Mouse (Mus musculus) forebrain, embryonic 14.5 days (tissue): ENCODE results near the gene Per2. TPM values are rescaled to one million over a fixed set of nuclear protein-coding genes. Genes with fewer than 3 reads are reported as not detected.

Experiments
- ATAC-seq: fragments of 200-750 bp; cut with Nextera tagmentation; 2 replicates; pipeline ENCODE4 v1.8.0; 2017; ENCODE audit warnings: mild to moderate bottlenecking, moderate library complexity
- DNase-seq: peaks from one replicate; pipeline ENCODE4 v3.0.0-alpha.2; 2015; ENCODE audit warnings: low spot score
- H3K27ac ChIP-seq: fragments of 300-500 bp; sonication (generic); 2 replicates; pipeline ENCODE4 v1.5.1; 2014; ENCODE audit warnings: low read depth, mild to moderate bottlenecking, control low read depth, low read length, moderate library complexity
- H3K27me3 ChIP-seq: fragments of 300-500 bp; sonication (generic); replicated peaks from 2 replicates; pipeline ENCODE4 v1.6.1; 2014; ENCODE audit warnings: low read length, control low read depth, mixed read lengths; ENCODE audit not compliant: control insufficient read depth, insufficient read depth
- H3K36me3 ChIP-seq: fragments of 300-500 bp; sonication (generic); 2 replicates; pipeline ENCODE4 v1.6.1; 2014; ENCODE audit warnings: low read length, control low read depth; ENCODE audit not compliant: control insufficient read depth, insufficient read depth
- H3K4me1 ChIP-seq: fragments of 300-500 bp; sonication (generic); 2 replicates; pipeline ENCODE4 v1.6.1; 2014; ENCODE audit warnings: antibody characterized with exemption, low read length, control low read depth; ENCODE audit not compliant: control insufficient read depth, insufficient read depth
- H3K4me2 ChIP-seq: fragments of 300-500 bp; sonication (generic); 2 replicates; pipeline ENCODE4 v1.6.1; 2014; ENCODE audit warnings: mild to moderate bottlenecking, control low read depth, low read length
- H3K4me3 ChIP-seq: fragments of 300-500 bp; sonication (generic); 2 replicates; pipeline ENCODE4 v1.5.1; 2014; ENCODE audit warnings: low read depth, low read length, control low read depth
- H3K9ac ChIP-seq: fragments of 300-500 bp; sonication (generic); 2 replicates; pipeline ENCODE4 v1.6.1; 2014; ENCODE audit warnings: mild to moderate bottlenecking, low read length, control low read depth, moderate library complexity
- H3K9me3 ChIP-seq: fragments of 300-500 bp; sonication (generic); replicated peaks from 2 replicates; pipeline ENCODE4 v1.6.1; 2016; ENCODE audit warnings: low read length, control low read depth, mixed read lengths; ENCODE audit not compliant: control insufficient read depth
- WGBS: fragments of 180-500 bp; shearing (Covaris S2); extraction: QIAGEN DNeasy Blood & Tissue Kit; methylation state at CpG from one replicate; pipeline ENCODE4 v1.1.7; 2014; 5-methylcytosine and 5-hydroxymethylcytosine counted together
- polyA plus RNA-seq: library from polyadenylated mRNA; unstranded; fragments of >200 nt; fragmentation: Nextera tagmentation; extraction: Ambion mirVana; gene quantifications from 2 replicates; pipeline ENCODE4 v1.2.1, GENCODE M21; 2014

The Per2 gene
- polyA plus RNA-seq, 1 experiment from 2014 or later, result 2.6 TPM

- DNase-seq, result peak; percentile 60
These were observed 5.3 kb upstream of the Per2 start for GRCm38 (mm10) chr1:91464436-91464835.

GRCm38 (mm10) chr1:91463336-91463995 is 4.3 kb upstream of the Per2 start:
- Histone ChIP-seq H3K9ac (no peak overlapping the region), H3K9me3 (no peaks in the 10 kb centered on the region), H3K36me3 (no peaks in the 10 kb centered on the region), H3K4me3 (no peak overlapping the region), H3K4me2 (no peak overlapping the region), H3K4me1 (peaks cover 13% of the 10 kb centered on the region), H3K27ac (no peak overlapping the region), H3K27me3 (no peaks in the 10 kb centered on the region)
- DNase-seq, result no peak
- no peak for ATAC-seq
- 90% methylated on average over 13 of the region's 13 CpGs for WGBS

More at GRCm38 (mm10) chr1:91464436-91464835, 5.3 kb upstream of the Per2 start:
- Histone ChIP-seq H3K27ac (no peak overlapping the region), H3K9ac (no peak overlapping the region), H3K4me1 (peaks cover 11% of the 10 kb centered on the region), H3K4me3 (no peak overlapping the region), H3K36me3 (no peaks in the 10 kb centered on the region), H3K4me2 (no peak overlapping the region), H3K27me3 (no peaks in the 10 kb centered on the region), H3K9me3 (no peaks in the 10 kb centered on the region)
- WGBS, result 15% methylated on average over 5 of the region's 5 CpGs
- no peak for ATAC-seq

GRCm38 (mm10) chr1:91460564-91460963 is 1.4 kb upstream of the Per2 start:
- H3K9ac ChIP-seq, result no peak overlapping the region
- H3K4me2 ChIP-seq, result no peak overlapping the region
- 35% methylated on average over 4 of the region's 4 CpGs for WGBS
- peaks cover 23% of the 10 kb centered on the region for H3K4me1 ChIP-seq
- ATAC-seq (no peak), DNase-seq (no peak)
- H3K27ac ChIP-seq, result no peak overlapping the region
- no peaks in the 10 kb centered on the region for H3K9me3 ChIP-seq
- no peaks in the 10 kb centered on the region for H3K27me3 ChIP-seq
- no peak overlapping the region for H3K4me3 ChIP-seq
- H3K36me3 ChIP-seq, result no peaks in the 10 kb centered on the region

GRCm38 (mm10) chr1:91460069-91460468 is 945 bp upstream of the Per2 start:
- Histone ChIP-seq H3K9ac (peak overlapping the region; percentile 61), H3K4me3 (peak overlapping the region; percentile 66), H3K4me2 (peak overlapping the region; percentile 74), H3K4me1 (peaks cover 26% of the 10 kb centered on the region), H3K27ac (0 out of 2 replicates have a peak overlapping the region, but pooled peaks have one; percentile 54), H3K36me3 (no peaks in the 10 kb centered on the region), H3K27me3 (no peaks in the 10 kb centered on the region), H3K9me3 (no peaks in the 10 kb centered on the region)
- 48% methylated on average over 7 of the region's 7 CpGs for WGBS
- ATAC-seq (no peak), DNase-seq (no peak)

GRCm38 (mm10) chr1:91458223-91458861 is 782 bp downstream of the Per2 start:
- 0 out of 2 replicates have a peak overlapping the region, but pooled peaks have one; percentile 39 for H3K27ac ChIP-seq
- H3K27me3 ChIP-seq, result no peaks in the 10 kb centered on the region
- H3K4me1 ChIP-seq, result peaks cover 24% of the 10 kb centered on the region
- no peaks in the 10 kb centered on the region for H3K9me3 ChIP-seq
- DNase-seq, result peak; percentile 86
- H3K4me3 ChIP-seq, result peak overlapping the region; percentile 66
- peak; percentile 6 for ATAC-seq
- H3K4me2 ChIP-seq, result peak overlapping the region; percentile 74
- peak overlapping the region; percentile 64 for H3K9ac ChIP-seq
- no peaks in the 10 kb centered on the region for H3K36me3 ChIP-seq
- 13% methylated on average over 8 of the region's 8 CpGs for WGBS

- peaks cover 24% of the 10 kb centered on the region for H3K4me1 ChIP-seq
- no peak overlapping the region; the same call in 1 of the 2 replicates for H3K9ac ChIP-seq
- H3K9me3 ChIP-seq, result no peaks in the 10 kb centered on the region
- no peak for DNase-seq
- peak overlapping the region; percentile 74; the same call in 1 of the 2 replicates for H3K4me2 ChIP-seq
- H3K27me3 ChIP-seq, result no peaks in the 10 kb centered on the region
- WGBS, result 80% methylated on average over 5 of the region's 5 CpGs
- 0 out of 2 replicates have a peak overlapping the region, but pooled peaks have one; percentile 66 for H3K4me3 ChIP-seq
- no peak overlapping the region for H3K27ac ChIP-seq
- no peak for ATAC-seq
- no peaks in the 10 kb centered on the region for H3K36me3 ChIP-seq
These were observed 1.4 kb downstream of the Per2 start for GRCm38 (mm10) chr1:91457698-91458097.

- DNase-seq (no peak), ATAC-seq (no peak)
- H3K4me1 ChIP-seq, result peaks cover 24% of the 10 kb centered on the region
- H3K27me3 ChIP-seq, result no peaks in the 10 kb centered on the region
- H3K27ac ChIP-seq, result no peak overlapping the region
- H3K9me3 ChIP-seq, result no peaks in the 10 kb centered on the region
- H3K4me2 ChIP-seq, result no peak overlapping the region
- H3K4me3 ChIP-seq, result no peak overlapping the region
- 92% methylated on average over 4 of the region's 4 CpGs for WGBS
- no peak overlapping the region for H3K9ac ChIP-seq
- no peaks in the 10 kb centered on the region for H3K36me3 ChIP-seq
These were observed 2.0 kb downstream of the Per2 start for GRCm38 (mm10) chr1:91457116-91457515.

GRCm38 (mm10) chr1:91456301-91456801 is 2.8 kb downstream of the Per2 start:
- WGBS, result 45% methylated on average over 11 of the region's 11 CpGs
- no peak for ATAC-seq
- peak; percentile 49 for DNase-seq
- no peak overlapping the region for H3K4me3 ChIP-seq
- peaks cover 24% of the 10 kb centered on the region for H3K4me1 ChIP-seq
- H3K4me2 ChIP-seq, result peak overlapping the region; percentile 3; the same call in 1 of the 2 replicates
- H3K9me3 ChIP-seq, result no peaks in the 10 kb centered on the region
- no peak overlapping the region for H3K27ac ChIP-seq
- no peak overlapping the region; the same call in 1 of the 2 replicates for H3K9ac ChIP-seq
- H3K27me3 ChIP-seq, result no peaks in the 10 kb centered on the region
- no peaks in the 10 kb centered on the region for H3K36me3 ChIP-seq
